23 mouse cellular contexts compared by ENCODE assay signal in genomic region chr10:84727760-84728159, GRCm38 (mm10). TPM values are rescaled to one million over a fixed set of nuclear protein-coding genes. Genes with fewer than 3 reads are reported as not detected.
DNase-seq lines count a peak whose midpoint lies in the region; ATAC-seq and TF ChIP-seq lines count a peak whose summit lies in the region.
"Had no signal": no experiment of that assay in that cellular context is flagged by ENCODE, and none has a peak within 500 bp of the region (broad histone marks: within the 10 kb centered on the region; RNA-seq: fewer than 3 reads in every experiment).

No protein-coding gene starts in this region.

- no peak for ATAC-seq in forebrain, postnatal 0 days
- no peak for ATAC-seq in forebrain, embryonic 12.5 days (ENCODE audit: low FRiP score)
- no peak for ATAC-seq in liver, postnatal 0 days
- ATAC-seq in liver, embryonic 12.5 days: no peak
- ATAC-seq: forebrain, embryonic 14.5 days; forebrain, embryonic 16.5 days had no signal

- H3K27me3 ChIP-seq in forebrain, postnatal 0 days (ENCODE audit: insufficient read depth, low read length): no peaks in the 10 kb centered on the region
- H3K27me3 ChIP-seq in forebrain, embryonic 12.5 days: 0 out of 2 replicates have a peak, but pooled peaks cover 3% of the 10 kb centered on the region
- no peaks in the 10 kb centered on the region for H3K27me3 ChIP-seq in liver, postnatal 0 days (ENCODE audit: insufficient read depth, low read length)
- H3K27me3 ChIP-seq in liver, embryonic 12.5 days (replicated peaks): no peaks in the 10 kb centered on the region
- H3K27me3 ChIP-seq: CH12.LX; embryonic facial prominence, embryonic 12.5 days had no signal

- 78% methylated on average over 4 of the region's 4 CpGs for WGBS in forebrain, postnatal 0 days
- 86% methylated on average over 4 of the region's 4 CpGs for WGBS in forebrain, embryonic 12.5 days
- 77% methylated on average over 4 of the region's 4 CpGs for WGBS in liver, postnatal 0 days (ENCODE audit: insufficient replicate concordance)
- 69% methylated on average over 4 of the region's 4 CpGs for WGBS in liver, embryonic 12.5 days (ENCODE audit: insufficient replicate concordance)

- H3K27ac ChIP-seq in forebrain, postnatal 0 days (ENCODE audit: low read depth, low read length): no peak overlapping the region
- H3K27ac ChIP-seq in forebrain, embryonic 12.5 days: no peak overlapping the region
- no peak overlapping the region for H3K27ac ChIP-seq in liver, postnatal 0 days (ENCODE audit: low read depth)
- no peak overlapping the region for H3K27ac ChIP-seq in liver, embryonic 12.5 days
- H3K27ac ChIP-seq: embryonic facial prominence, embryonic 10.5 days; embryonic facial prominence, embryonic 12.5 days had no signal

- no peaks in the 10 kb centered on the region for H3K4me1 ChIP-seq in forebrain, postnatal 0 days (ENCODE audit: insufficient read depth)
- H3K4me1 ChIP-seq in forebrain, embryonic 12.5 days: peaks cover 5% of the 10 kb centered on the region; the same call in 1 of the 2 replicates
- H3K4me1 ChIP-seq in liver, postnatal 0 days (ENCODE audit: insufficient read depth): no peaks in the 10 kb centered on the region
- H3K4me1 ChIP-seq in liver, embryonic 12.5 days: no peaks in the 10 kb centered on the region
- H3K4me1 ChIP-seq: embryonic facial prominence, embryonic 12.5 days had no signal

- H3K9ac ChIP-seq in forebrain, postnatal 0 days: no peak overlapping the region
- no peak overlapping the region for H3K9ac ChIP-seq in forebrain, embryonic 12.5 days
- H3K9ac ChIP-seq in liver, postnatal 0 days (replicated peaks): no peak overlapping the region
- no peak overlapping the region for H3K9ac ChIP-seq in liver, embryonic 12.5 days
- H3K9ac ChIP-seq: embryonic facial prominence, embryonic 12.5 days had no signal

- H3K4me3 ChIP-seq in forebrain, postnatal 0 days (ENCODE audit: low read depth, low read length): no peak overlapping the region
- H3K4me3 ChIP-seq in forebrain, embryonic 12.5 days (replicated peaks): no peak overlapping the region
- no peak overlapping the region for H3K4me3 ChIP-seq in liver, postnatal 0 days (ENCODE audit: low read depth, low read length)
- no peak overlapping the region for H3K4me3 ChIP-seq in liver, embryonic 12.5 days
- H3K4me3 ChIP-seq: embryonic facial prominence, embryonic 10.5 days; embryonic facial prominence, embryonic 12.5 days had no signal

- no peak overlapping the region for H3K4me2 ChIP-seq in forebrain, postnatal 0 days (ENCODE audit: low read depth)
- H3K4me2 ChIP-seq in forebrain, embryonic 12.5 days: no peak overlapping the region
- H3K4me2 ChIP-seq in liver, postnatal 0 days (ENCODE audit: low read depth, low read length): no peak overlapping the region
- no peak overlapping the region for H3K4me2 ChIP-seq in liver, embryonic 12.5 days
- H3K4me2 ChIP-seq: embryonic facial prominence, embryonic 12.5 days had no signal

- no peak for TF ChIP-seq EP300 in liver, postnatal 0 days (IDR thresholded peaks at IDR 0.05; ENCODE audit: low read depth)

- H3K9me3 ChIP-seq in forebrain, postnatal 0 days (ENCODE audit: low read length): no peaks in the 10 kb centered on the region
- no peaks in the 10 kb centered on the region for H3K9me3 ChIP-seq in forebrain, embryonic 12.5 days
- H3K9me3 ChIP-seq in liver, postnatal 0 days (ENCODE audit: low read length): no peaks in the 10 kb centered on the region
- H3K9me3 ChIP-seq in liver, embryonic 12.5 days (replicated peaks): no peaks in the 10 kb centered on the region
- H3K9me3 ChIP-seq: embryonic facial prominence, embryonic 10.5 days; embryonic facial prominence, embryonic 12.5 days had no signal

- DNase-seq in forebrain, postnatal 0 days: no peak
- no peak for DNase-seq in liver, postnatal 0 days
- peak; percentile 8 for DNase-seq in 416B (ENCODE audit: low read depth)
- DNase-seq in R1 (ENCODE audit: low read depth, low spot score): peak; percentile 53
- no peak for DNase-seq in cerebellum, adult 9-10 months
- no peak for DNase-seq in B cell, adult 2 months
- DNase-seq: adrenal gland, postnatal 10 days; adrenal gland, postnatal 25 days; cerebellum, adult 11 months; cerebellum, adult 18-20 months; cerebellum, adult 8-10 months; cerebellum, postnatal 10 days; cerebellum, postnatal 25 days had no signal

- 0 out of 2 replicates have a peak, but pooled peaks have one; percentile 9 for TF ChIP-seq CTCF in forebrain, postnatal 0 days (IDR thresholded peaks at IDR 0.05; ENCODE audit: low read depth)
- 0 out of 2 replicates have a peak, but pooled peaks have one; percentile 6 for TF ChIP-seq CTCF in liver, postnatal 0 days (IDR thresholded peaks at IDR 0.05; ENCODE audit: low read depth)

- peaks cover 9% of the 10 kb centered on the region; the same call in 1 of the 2 replicates for H3K36me3 ChIP-seq in forebrain, postnatal 0 days (ENCODE audit: insufficient read depth)
- 0 out of 2 replicates have a peak, but pooled peaks cover 7% of the 10 kb centered on the region for H3K36me3 ChIP-seq in forebrain, embryonic 12.5 days (replicated peaks)
- peaks cover 10% of the 10 kb centered on the region for H3K36me3 ChIP-seq in liver, postnatal 0 days (replicated peaks; ENCODE audit: insufficient read depth, low read length)
- peaks cover 28% of the 10 kb centered on the region for H3K36me3 ChIP-seq in liver, embryonic 12.5 days

RNA-seq across cellular contexts. Expression of gene Rfx4, which starts 28.1 kb away (rescaled TPM):
- 5.2 and 8.1 TPM in 2 replicates for total RNA-seq in forebrain, postnatal 0 days (2014; rRNA removed)
- polyA plus RNA-seq in forebrain, postnatal 0 days (2015; fragmentation: Nextera tagmentation; extraction: Ambion mirVana): 5.6 and 7.3 TPM in 2 replicates
- 24.8 and 26.5 TPM in 2 replicates for polyA plus RNA-seq in forebrain, embryonic 12.5 days (2016; fragmentation: Nextera tagmentation; extraction: Ambion mirVana)
- polyA plus RNA-seq in liver, postnatal 0 days (2015; fragmentation: Nextera tagmentation; extraction: Ambion mirVana): not detected in 2 replicates
- polyA plus RNA-seq in liver, embryonic 12.5 days (2016; fragmentation: Nextera tagmentation; extraction: Ambion mirVana): not detected in 2 replicates
- total RNA-seq: adrenal gland, postnatal 25 days; MEL had no signal
- polyA plus RNA-seq: adrenal gland, adult 2 months; CD4-positive, CD25-positive, alpha-beta regulatory T cell, adult 4 months had no signal

Comparison
In these comparisons a context has a peak if more than half of its experiments do, and no peak if none do; other contexts are left out.
1. DNase-seq: peak in 416B (single experiment) and R1 (single experiment); none in forebrain, postnatal 0 days (single experiment), liver, postnatal 0 days (single experiment), cerebellum, adult 9-10 months (single experiment) and B cell, adult 2 months (0 of 2).